Mouse (Mus musculus) CH12.LX (cell line): ENCODE measurements at regions not wholly inside any gene's neighbourhood (a gene's known extent, or its start where the extent isn't known, plus 50 kb on each side); places are given as distances from the start of the nearest gene placed in this dataset.

ENCODE experiments used
- DNase-seq: peaks from one replicate; pipeline ENCODE4 v3.0.0-alpha.2; 2013; ENCODE audit errors: extremely low read depth
- H3K27ac ChIP-seq: 2 replicates; pipeline ENCODE4 v1.5.1; 2012; ENCODE audit warnings: low read depth, mild to moderate bottlenecking, control low read depth, moderate library complexity; ENCODE audit not compliant: insufficient read depth
- H3K27me3 ChIP-seq: replicated peaks from 2 replicates; pipeline ENCODE3; 2012; ENCODE audit warnings: inconsistent platforms
- H3K36me3 ChIP-seq, 2 experiments: replicated peaks in 1 of 2; 2 replicates each; pipeline versions ENCODE3 to v1.6.1; 2012; ENCODE audit warnings: inconsistent platforms in 1 of 2, low read length in 1 of 2, mild to moderate bottlenecking in 1 of 2, mixed read lengths in 1 of 2, moderate library complexity in 1 of 2; ENCODE audit not compliant: control insufficient read depth in 1 of 2, insufficient read depth in 1 of 2
- H3K4me1 ChIP-seq, 2 experiments: 2 replicates each; pipeline ENCODE4 v1.6.1; 2012; ENCODE audit warnings: inconsistent platforms in 1 of 2, moderate library complexity in 1 of 2; ENCODE audit not compliant: insufficient read depth in 2 of 2, control insufficient read depth in 1 of 2
- H3K4me2 ChIP-seq: 2 replicates; pipeline ENCODE4 v1.6.1; 2012; ENCODE audit warnings: low read depth, mild to moderate bottlenecking, control low read depth; ENCODE audit not compliant: poor library complexity, insufficient read depth, severe bottlenecking
- H3K4me3 ChIP-seq, 3 experiments: fragments of 150-350 bp in 1 of 3; sonication (generic) in 1 of 3; replicated peaks in 1 of 3; 2 replicates each; pipeline versions ENCODE3 to v1.5.1; 2011 to 2012; ENCODE audit warnings: low read depth in 2 of 3, low read length in 2 of 3, mild to moderate bottlenecking in 2 of 3, moderate library complexity in 2 of 3, control low read depth in 1 of 3, improper control_type of control experiment in 1 of 3, inconsistent platforms in 1 of 3, mixed read lengths in 1 of 3; ENCODE audit not compliant: poor library complexity in 1 of 3
- H3K79me2 ChIP-seq: replicated peaks from 2 replicates; pipeline ENCODE4 v1.6.1; 2012; ENCODE audit warnings: mild to moderate bottlenecking, moderate library complexity; ENCODE audit not compliant: control insufficient read depth, poor library complexity, insufficient read depth, severe bottlenecking; ENCODE audit errors: extremely low read depth
- H3K9ac ChIP-seq: 2 replicates; pipeline ENCODE4 v1.6.1; 2012; ENCODE audit warnings: low read depth, mild to moderate bottlenecking, control low read depth, moderate library complexity; ENCODE audit not compliant: insufficient read depth
- H3K9me3 ChIP-seq: replicated peaks from 2 replicates; pipeline ENCODE3; 2012; ENCODE audit warnings: low read length, inconsistent platforms, mixed read lengths
- CHD1 ChIP-seq: IDR thresholded peaks from 2 replicates; pipeline ENCODE4 v1.6.1; 2012; ENCODE audit warnings: low read depth, low read length, improper control_type of control experiment, inconsistent platforms
- E2F4 ChIP-seq: IDR thresholded peaks from 2 replicates; pipeline ENCODE4 v1.6.1; 2011; ENCODE audit warnings: low read depth, low read length, improper control_type of control experiment; ENCODE audit not compliant: insufficient replicate concordance
- EP300 ChIP-seq: IDR thresholded peaks from 2 replicates; pipeline ENCODE4 v1.6.1; 2011; ENCODE audit warnings: low read length, improper control_type of control experiment
- ETS1 ChIP-seq: conservative IDR thresholded peaks from 2 replicates; pipeline ENCODE4 v1.6.1; 2012; ENCODE audit warnings: low read depth, mild to moderate bottlenecking, inconsistent platforms, low read length, improper control_type of control experiment, moderate library complexity
- JUND ChIP-seq: conservative IDR thresholded peaks from 2 replicates; pipeline ENCODE4 v1.6.1; 2011; ENCODE audit warnings: low read depth, low read length, improper control_type of control experiment
- MAFK ChIP-seq: IDR thresholded peaks from 2 replicates; pipeline ENCODE4 v1.6.1; 2011; ENCODE audit warnings: low read length, improper control_type of control experiment; ENCODE audit not compliant: insufficient replicate concordance
- MAZ ChIP-seq: IDR thresholded peaks from 2 replicates; pipeline ENCODE4 v1.6.1; 2012; ENCODE audit warnings: low read depth, mild to moderate bottlenecking, inconsistent platforms, low read length, improper control_type of control experiment, moderate library complexity
- MYC ChIP-seq: IDR thresholded peaks from 2 replicates; pipeline ENCODE4 v1.6.1; 2011; ENCODE audit warnings: low read depth, mild to moderate bottlenecking, improper control_type of control experiment, low read length
- PAX5 ChIP-seq: IDR thresholded peaks from 2 replicates; pipeline ENCODE4 v1.6.1; 2012; ENCODE audit warnings: low read length, inconsistent platforms, mixed read lengths
- POLR2A ChIP-seq: IDR thresholded peaks from 2 replicates; pipeline ENCODE4 v1.6.1; 2011; ENCODE audit warnings: low read depth, mild to moderate bottlenecking, improper control_type of control experiment, low read length
- POLR2AphosphoS2 ChIP-seq: IDR thresholded peaks from 2 replicates; pipeline ENCODE4 v1.6.1; 2011; ENCODE audit warnings: low read depth, low read length, improper control_type of control experiment
- SMC3 ChIP-seq: IDR thresholded peaks from 2 replicates; pipeline ENCODE4 v1.6.1; 2011; ENCODE audit warnings: low read depth, low read length, improper control_type of control experiment
- TBP ChIP-seq: conservative IDR thresholded peaks from 2 replicates; pipeline ENCODE4 v1.6.1; 2011; ENCODE audit warnings: low read depth, low read length, improper control_type of control experiment
- TCF12 ChIP-seq: IDR thresholded peaks from 2 replicates; pipeline ENCODE4 v1.6.1; 2014; ENCODE audit warnings: low read depth, mild to moderate bottlenecking, inconsistent platforms, low read length, improper control_type of control experiment
- UBTF ChIP-seq: IDR thresholded peaks from 2 replicates; pipeline ENCODE4 v1.6.1; 2012; ENCODE audit warnings: low read depth, mild to moderate bottlenecking, inconsistent platforms, low read length, improper control_type of control experiment, moderate library complexity
- USF2 ChIP-seq: conservative IDR thresholded peaks from 2 replicates; pipeline ENCODE4 v1.6.1; 2011; ENCODE audit warnings: low read depth, low read length, improper control_type of control experiment
- ZKSCAN1 ChIP-seq: IDR thresholded peaks from 2 replicates; pipeline ENCODE4 v1.6.1; 2012; ENCODE audit warnings: low read depth, inconsistent platforms, low read length, improper control_type of control experiment, borderline replicate concordance
- ZMIZ1 ChIP-seq: IDR thresholded peaks from 2 replicates; pipeline ENCODE4 v1.6.1; 2012; ENCODE audit warnings: low read depth, mild to moderate bottlenecking, inconsistent platforms, low read length, improper control_type of control experiment
- dilution Hi-C: fragments of 300-500 bp; cut with MboI; formaldehyde crosslinking; loops from 2 replicates; pipeline ENCODE4 v1.14.3; 2020; ENCODE audit warnings: low sequenced_read_pairs; ENCODE audit not compliant: extremely low pct_unique_long_range_greater_than_20kb, extremely low pct_ligation_motif_present
- in situ Hi-C: fragments of 300-500 bp; cut with MboI; formaldehyde crosslinking; loops from 3 replicates; pipeline ENCODE4 v1.14.3; 2019; ENCODE audit warnings: low sequenced_read_pairs, low pct_ligation_motif_present, low pct_unique_long_range_greater_than_20kb, mixed read lengths

DNA sequence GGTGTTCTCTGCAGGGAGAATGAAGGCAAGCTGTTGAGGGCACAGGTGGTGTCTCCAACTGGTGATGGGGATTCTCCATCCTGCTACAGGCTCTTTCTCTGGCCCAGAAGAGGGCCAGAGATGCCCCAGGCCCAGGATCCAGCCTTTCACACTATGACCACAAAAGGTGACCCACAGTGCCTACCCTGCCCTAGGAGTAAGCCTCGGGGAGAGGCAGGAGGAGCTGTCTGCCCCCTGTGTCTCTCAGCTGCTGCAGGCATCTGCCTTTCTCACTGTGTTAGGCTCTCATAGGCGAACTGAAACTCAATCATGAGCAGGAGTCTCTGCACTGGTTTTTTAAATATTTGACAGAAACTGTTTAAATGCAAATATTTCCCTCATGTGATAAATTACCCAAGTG, 184.9 kb downstream of the Adgrd1 start:
- H3K27me3 ChIP-seq, result no peaks in the 10 kb centered on the region
- DNase-seq, result no peak
- no peaks in the 10 kb centered on the region for H3K4me1 ChIP-seq
- no peak overlapping the region for H3K27ac ChIP-seq
- no peak overlapping the region for H3K9ac ChIP-seq
- no peaks in the 10 kb centered on the region for H3K36me3 ChIP-seq
- no peak overlapping the region for H3K4me3 ChIP-seq
- H3K9me3 ChIP-seq, result peaks cover 54% of the 10 kb centered on the region
- dilution Hi-C loops, result no loop called here
- in situ Hi-C loops, result no loop called here
- no peak overlapping the region for H3K4me2 ChIP-seq
- no peak for TF ChIP-seq MAFK
- TF ChIP-seq TCF12, result no peak
- TF ChIP-seq EP300, result no peak
- no peak for TF ChIP-seq JUND
- no peak for TF ChIP-seq UBTF
- TF ChIP-seq POLR2A, result no peak
- TF ChIP-seq SMC3, result no peak
- TF ChIP-seq TBP, result no peak
- H3K79me2 ChIP-seq, result no peaks in the 10 kb centered on the region

GRCm38 (mm10) chr5:129282133-129282532, 185.6 kb downstream of the Adgrd1 start:
- Histone ChIP-seq H3K27me3 (no peaks in the 10 kb centered on the region), H3K9ac (no peak overlapping the region), H3K79me2 (no peaks in the 10 kb centered on the region), H3K4me3 (no peak overlapping the region), H3K4me2 (no peak overlapping the region), H3K27ac (no peak overlapping the region), H3K36me3 (no peaks in the 10 kb centered on the region), H3K9me3 (peaks cover 56% of the 10 kb centered on the region), H3K4me1 (no peaks in the 10 kb centered on the region)
- dilution Hi-C loops, result no loop called here
- DNase-seq, result no peak
- TF ChIP-seq ETS1 (no peak), MYC (no peak), MAZ (no peak), EP300 (no peak), ZKSCAN1 (no peak), E2F4 (no peak), ZMIZ1 (no peak), USF2 (no peak), JUND (no peak), TCF12 (no peak), POLR2AphosphoS2 (no peak), PAX5 (no peak), CHD1 (no peak)
- in situ Hi-C loops, result no loop called here
